Mouse (Mus musculus) hindbrain, embryonic 16.5 days (tissue): ENCODE data around the gene 1700028J19Rik. TPM values are rescaled to one million over a fixed set of nuclear protein-coding genes. Genes with fewer than 3 reads are reported as not detected.
"Not testable (repeated sequence)": the region's sequence is repeated elsewhere in the genome, so short reads cannot be mapped to it uniquely, and the experiment has no call there.

Experiments used
- ATAC-seq: fragments of 200-750 bp; cut with Nextera tagmentation; 2 replicates; pipeline ENCODE4 v1.8.0; 2017; ENCODE audit warnings: moderate TSS enrichment, moderate library complexity
- H3K27ac ChIP-seq: fragments of 300-500 bp; sonication (generic); 2 replicates; pipeline ENCODE4 v1.5.1; 2014; ENCODE audit warnings: low read depth, mild to moderate bottlenecking, control low read depth, low read length, moderate library complexity
- H3K27me3 ChIP-seq: fragments of 300-500 bp; sonication (generic); replicated peaks from 2 replicates; pipeline ENCODE4 v1.6.1; 2014; ENCODE audit warnings: low read length; ENCODE audit not compliant: control insufficient read depth, insufficient read depth
- H3K36me3 ChIP-seq: fragments of 300-500 bp; sonication (generic); 2 replicates; pipeline ENCODE4 v1.6.1; 2014; ENCODE audit warnings: mild to moderate bottlenecking, low read length, moderate library complexity, mixed read lengths; ENCODE audit not compliant: control insufficient read depth, insufficient read depth
- H3K4me1 ChIP-seq: fragments of 300-500 bp; sonication (generic); 2 replicates; pipeline ENCODE4 v1.6.1; 2014; ENCODE audit warnings: low read depth, low read length; ENCODE audit not compliant: control insufficient read depth, insufficient read depth
- H3K4me2 ChIP-seq: fragments of 300-500 bp; sonication (generic); 2 replicates; pipeline ENCODE4 v1.6.1; 2014; ENCODE audit warnings: mild to moderate bottlenecking, low read length, control low read depth, moderate library complexity
- H3K4me3 ChIP-seq: fragments of 300-500 bp; sonication (generic); 2 replicates; pipeline ENCODE4 v1.5.1; 2014; ENCODE audit warnings: mild to moderate bottlenecking, low read length, control low read depth, moderate library complexity
- H3K9ac ChIP-seq: fragments of 300-500 bp; sonication (generic); 2 replicates; pipeline ENCODE4 v1.6.1; 2014; ENCODE audit warnings: low read depth, mild to moderate bottlenecking, control low read depth, low read length, moderate library complexity
- H3K9me3 ChIP-seq: fragments of 300-500 bp; sonication (generic); 2 replicates; pipeline ENCODE4 v1.6.1; 2014; ENCODE audit warnings: mild to moderate bottlenecking, low read length, moderate library complexity; ENCODE audit not compliant: control insufficient read depth
- WGBS: fragments of 180-500 bp; shearing (Covaris S2); extraction: QIAGEN DNeasy Blood & Tissue Kit; methylation state at CpG from one replicate; pipeline ENCODE4 v1.1.7; 2014; 5-methylcytosine and 5-hydroxymethylcytosine counted together
- polyA plus RNA-seq: library from polyadenylated mRNA; unstranded; fragments of >200 nt; fragmentation: Nextera tagmentation; extraction: Ambion mirVana; gene quantifications from 2 replicates; pipeline ENCODE4 v1.2.1, GENCODE M21; 2015

The 1700028J19Rik gene
- polyA plus RNA-seq, 1 experiment from 2014 or later, result 1.7 TPM

DNA sequence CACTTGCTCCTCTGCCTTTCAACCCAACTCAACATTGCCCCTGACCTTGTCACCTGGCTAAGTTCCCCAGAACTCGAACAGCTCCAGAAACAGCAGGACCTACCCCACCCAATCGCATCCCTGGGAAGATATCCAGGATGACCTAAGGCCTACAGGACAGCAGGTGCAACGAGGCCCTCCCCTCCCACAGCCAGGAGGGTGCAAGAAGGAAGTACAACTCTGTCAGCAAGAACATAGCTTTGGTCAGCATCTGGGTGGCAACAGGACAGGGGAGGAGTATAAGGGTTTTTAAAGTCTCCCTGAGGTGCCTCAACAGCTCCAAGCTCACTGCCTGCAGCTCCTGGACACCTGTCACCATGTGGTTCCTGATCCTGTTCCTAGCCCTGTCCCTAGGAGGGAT is 48.6 kb downstream of the 1700028J19Rik start, which contains the start of gene Klk1b3:
TSS of gene Klk1b3 (plus strand) at position 301 of the 400 bp plus-strand sequence.
- no peak within 1 kb of the TSS for H3K4me3 ChIP-seq
- H3K9ac ChIP-seq, result no peak within 1 kb of the TSS
- WGBS, result 64% methylated on average over 3 of the region's 3 CpGs
- ATAC-seq, result no peak
- no peaks in the 10 kb centered on the region for H3K36me3 ChIP-seq
- no peaks in the 10 kb centered on the region for H3K4me1 ChIP-seq
- H3K4me2 ChIP-seq, result no peak within 1 kb of the TSS
- H3K27ac ChIP-seq, result no peak within 1 kb of the TSS
- no peaks in the 10 kb centered on the region for H3K9me3 ChIP-seq
- no peaks in the 10 kb centered on the region; the same call in 1 of the 2 replicates for H3K27me3 ChIP-seq

GRCm38 (mm10) chr7:44193466-44193865 is 53.0 kb downstream of the 1700028J19Rik start:
- not testable (repeated sequence) for H3K27ac ChIP-seq, ATAC-seq, H3K4me3 ChIP-seq, H3K9ac ChIP-seq, H3K4me2 ChIP-seq, H3K36me3 ChIP-seq, H3K4me1 ChIP-seq, H3K9me3 ChIP-seq, H3K27me3 ChIP-seq
- 89% methylated on average over 1 of the region's 1 CpGs for WGBS

DNA sequence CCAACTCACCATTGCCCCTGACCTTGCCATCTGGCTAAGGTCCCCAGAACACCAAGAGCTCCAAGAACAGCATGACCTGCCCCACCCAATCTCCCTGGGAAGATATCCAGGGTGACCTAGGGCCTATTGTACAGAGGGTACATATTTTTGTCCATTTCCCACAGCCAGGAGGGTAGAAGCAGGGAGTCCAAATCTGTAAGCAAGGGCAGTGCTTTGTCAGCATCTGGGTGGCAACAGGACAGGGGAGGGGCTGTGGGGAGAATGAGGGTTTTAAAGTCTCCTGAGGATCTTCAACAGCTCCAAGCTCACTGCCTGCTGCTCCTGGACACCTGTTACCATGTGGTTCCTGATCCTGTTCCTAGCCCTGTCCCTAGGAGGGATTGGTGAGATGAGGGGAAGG is 58.6 kb downstream of the 1700028J19Rik start, which contains the start of gene Klk1b24:
TSS of gene Klk1b24 (plus strand) at position 301 of the 400 bp plus-strand sequence.
- H3K4me1 ChIP-seq, H3K9ac ChIP-seq, H3K4me3 ChIP-seq, H3K36me3 ChIP-seq, ATAC-seq, H3K27me3 ChIP-seq, H3K27ac ChIP-seq, H3K4me2 ChIP-seq, H3K9me3 ChIP-seq: not testable (repeated sequence)

GRCm38 (mm10) chr7:44186516-44186915 is 60.0 kb downstream of the 1700028J19Rik start:
- WGBS, result 75% methylated on average over 8 of the region's 8 CpGs
- not testable (repeated sequence) for H3K4me1 ChIP-seq, H3K9ac ChIP-seq, H3K4me2 ChIP-seq, H3K36me3 ChIP-seq, H3K27ac ChIP-seq, H3K27me3 ChIP-seq, H3K9me3 ChIP-seq, H3K4me3 ChIP-seq, ATAC-seq

Other genes with a start within 250 kb of the 1700028J19Rik start
- gene Klk1b26, start 234.5 kb downstream of the 1700028J19Rik start, polyA plus RNA-seq, result not detected in 2 replicates
- gene Klk1b27, start 194.4 kb downstream of the 1700028J19Rik start, polyA plus RNA-seq, result 0.24 TPM in 1 of 2 replicates, not detected in the other
- not detected in 2 replicates for gene Klk1b21, start 144.4 kb downstream of the 1700028J19Rik start, polyA plus RNA-seq
- not detected in 2 replicates for gene Klk1b22, start 134.0 kb downstream of the 1700028J19Rik start, polyA plus RNA-seq
- not detected in 2 replicates for gene Klk1b16, start 109.9 kb downstream of the 1700028J19Rik start, polyA plus RNA-seq
- not detected in 2 replicates for gene Klk1b24, start 58.5 kb downstream of the 1700028J19Rik start, polyA plus RNA-seq
- not detected in 2 replicates for gene Klk1b3, start 48.5 kb downstream of the 1700028J19Rik start, polyA plus RNA-seq
- not detected in 2 replicates for gene Klk1b4, start 39.3 kb downstream of the 1700028J19Rik start, polyA plus RNA-seq
- not detected in 2 replicates for gene Klk1b5, start 30.8 kb downstream of the 1700028J19Rik start, polyA plus RNA-seq
- not detected in 2 replicates for gene Klk1, start 21.3 kb downstream of the 1700028J19Rik start, polyA plus RNA-seq
- 0.15 TPM in 1 of 2 replicates, not detected in the other for gene Gm36864, start 10.5 kb downstream of the 1700028J19Rik start, polyA plus RNA-seq
- gene 2410002F23Rik, start within 50 bp of the 1700028J19Rik start, polyA plus RNA-seq, result 216 and 218 TPM in 2 replicates
- 0.12 TPM in 1 of 2 replicates, not detected in the other for gene Acp4, start 10.7 kb upstream of the 1700028J19Rik start, polyA plus RNA-seq
- gene Gm15517, start 14.8 kb upstream of the 1700028J19Rik start, polyA plus RNA-seq, result not detected in 2 replicates
- 3.5 and 3.6 TPM in 2 replicates for gene Clec11a, start 60.2 kb upstream of the 1700028J19Rik start, polyA plus RNA-seq
- 33.1 and 33.6 TPM in 2 replicates for gene Shank1, start 63.6 kb upstream of the 1700028J19Rik start, polyA plus RNA-seq
- gene Syt3, start 137.4 kb upstream of the 1700028J19Rik start, polyA plus RNA-seq, result 74.8 and 75.6 TPM in 2 replicates
- gene 1700008O03Rik, start 139.1 kb upstream of the 1700028J19Rik start, polyA plus RNA-seq, result 3.6 and 3.8 TPM in 2 replicates
- 12.4 and 12.6 TPM in 2 replicates for gene Lrrc4b, start 182.3 kb upstream of the 1700028J19Rik start, polyA plus RNA-seq
- 3.1 and 3.9 TPM in 2 replicates for gene Aspdh, start 218.7 kb upstream of the 1700028J19Rik start, polyA plus RNA-seq
- gene Josd2, start 221.3 kb upstream of the 1700028J19Rik start, polyA plus RNA-seq, result 42.5 and 46.2 TPM in 2 replicates
- gene Emc10, start 249.8 kb upstream of the 1700028J19Rik start, polyA plus RNA-seq, result 145 and 150 TPM in 2 replicates
- 20.4 and 23.7 TPM in 2 replicates for gene Fam71e1, start 249.9 kb upstream of the 1700028J19Rik start, polyA plus RNA-seq